Mouse (Mus musculus) cortical plate, adult 2 months (tissue): ENCODE data around the gene Rassf2.

Source experiments
- CTCF ChIP-seq: fragments of 200-500 bp; IDR thresholded peaks from 2 replicates; pipeline ENCODE4 v1.5.1; 2011; ENCODE audit warnings: mild to moderate bottlenecking, control low read depth, low read length; ENCODE audit not compliant: insufficient read depth; ENCODE audit errors: extremely low read depth
- POLR2A ChIP-seq: fragments of 200-500 bp; IDR thresholded peaks from 2 replicates; pipeline ENCODE4 v1.6.1; 2011; ENCODE audit warnings: mild to moderate bottlenecking, low read length, control low read depth; ENCODE audit not compliant: insufficient read depth; ENCODE audit errors: extremely low read depth

GRCm38 (mm10) chr2:132021616-132022015 lies 8.4 kb downstream of the Rassf2 start:
- no peak for TF ChIP-seq CTCF
- TF ChIP-seq POLR2A = no peak
